In the genomic region with DNA sequence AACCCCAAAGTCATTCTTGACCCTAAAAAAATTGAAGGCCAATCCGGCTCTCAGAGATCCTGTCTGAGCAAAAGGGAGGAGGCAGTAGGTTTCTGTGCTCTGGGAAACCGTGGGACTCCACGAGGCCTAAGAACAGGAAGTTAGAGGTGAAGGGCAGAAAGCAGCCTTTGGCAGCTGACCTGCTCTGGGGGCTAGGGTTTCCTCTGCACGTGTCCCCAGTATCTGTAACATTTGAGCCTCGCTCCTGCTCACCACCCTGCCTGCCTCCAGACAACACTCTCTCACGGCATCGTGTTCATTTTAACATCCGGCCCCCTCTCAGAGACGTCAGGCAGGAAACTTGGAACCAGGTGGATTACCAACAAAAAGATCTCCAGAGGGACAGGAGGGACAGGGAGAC, we compare ENCODE assay signal across 10 mouse cellular contexts. TPM values are rescaled to one million over a fixed set of nuclear protein-coding genes. Genes with fewer than 3 reads are reported as not detected.
DNase-seq lines count a peak whose midpoint lies in the region; ATAC-seq and TF ChIP-seq lines count a peak whose summit lies in the region.
"Had no signal": no experiment of that assay in that cellular context is flagged by ENCODE, and none has a peak within 500 bp of the region (broad histone marks: within the 10 kb centered on the region; RNA-seq: fewer than 3 reads in every experiment).

No protein-coding gene starts in this region.

- H3K27me3 ChIP-seq in hindbrain, embryonic 10.5 days (ENCODE audit: insufficient read depth, poor library complexity, severe bottlenecking): no peaks in the 10 kb centered on the region
- H3K27me3 ChIP-seq in hindbrain, embryonic 13.5 days: no peaks in the 10 kb centered on the region; the same call in 1 of the 2 replicates
- no peaks in the 10 kb centered on the region for H3K27me3 ChIP-seq in lung, embryonic 16.5 days (ENCODE audit: control insufficient read depth, insufficient read depth, low read depth, low read length)
- H3K27me3 ChIP-seq in myocyte (ENCODE audit: control insufficient read depth, insufficient read depth, insufficient read length): no peaks in the 10 kb centered on the region
- H3K27me3 ChIP-seq: forebrain, embryonic 15.5 days; midbrain, embryonic 13.5 days had no signal

- ATAC-seq in hindbrain, embryonic 13.5 days (ENCODE audit: low FRiP score): no peak
- ATAC-seq in lung, embryonic 16.5 days (ENCODE audit: low read depth): peak; percentile 16; the same call in 1 of the 2 replicates
- ATAC-seq: forebrain, embryonic 15.5 days; midbrain, embryonic 13.5 days had no signal

- peak; percentile 12 for DNase-seq in hindbrain, embryonic 10.5 days (ENCODE audit: low spot score)
- DNase-seq in lung, postnatal 25 days (ENCODE audit: low spot score): no peak
- no peak for DNase-seq in right cerebral cortex, adult 2 months (ENCODE audit: low spot score in 2 of 2)

- H3K9ac ChIP-seq in hindbrain, embryonic 13.5 days: no peak overlapping the region
- 0 out of 2 replicates have a peak overlapping the region, but pooled peaks have one; percentile 18 for H3K9ac ChIP-seq in lung, embryonic 16.5 days (ENCODE audit: low read length)
- H3K9ac ChIP-seq: forebrain, embryonic 15.5 days; liver, embryonic 14.5 days; midbrain, embryonic 13.5 days had no signal

- no peaks in the 10 kb centered on the region for H3K79me2 ChIP-seq in myocyte (ENCODE audit: control insufficient read depth, insufficient read depth)

- H3K36me3 ChIP-seq in hindbrain, embryonic 10.5 days: no peaks in the 10 kb centered on the region
- H3K36me3 ChIP-seq in hindbrain, embryonic 13.5 days: no peaks in the 10 kb centered on the region
- H3K36me3 ChIP-seq in lung, embryonic 16.5 days (ENCODE audit: control insufficient read depth, insufficient read depth, low read length): no peaks in the 10 kb centered on the region
- no peaks in the 10 kb centered on the region for H3K36me3 ChIP-seq in myocyte (ENCODE audit: control insufficient read depth, insufficient read depth)
- H3K36me3 ChIP-seq: forebrain, embryonic 15.5 days; midbrain, embryonic 13.5 days had no signal

- H3K4me1 ChIP-seq in hindbrain, embryonic 10.5 days (replicated peaks): peaks cover 27% of the 10 kb centered on the region
- peaks cover 5% of the 10 kb centered on the region; the same call in 1 of the 2 replicates for H3K4me1 ChIP-seq in hindbrain, embryonic 13.5 days (replicated peaks)
- peaks cover 6% of the 10 kb centered on the region; the same call in 1 of the 2 replicates for H3K4me1 ChIP-seq in lung, embryonic 16.5 days (replicated peaks; ENCODE audit: control insufficient read depth, insufficient read depth, low read length)
- no peaks in the 10 kb centered on the region; the same call in 1 of the 2 replicates for H3K4me1 ChIP-seq in cortical plate, adult 2 months (ENCODE audit: control insufficient read depth, insufficient read depth, low read length)
- H3K4me1 ChIP-seq: forebrain, embryonic 15.5 days; midbrain, embryonic 13.5 days had no signal

- no peak overlapping the region for H3K4me3 ChIP-seq in hindbrain, embryonic 10.5 days
- no peak overlapping the region for H3K4me3 ChIP-seq in hindbrain, embryonic 13.5 days
- no peak overlapping the region for H3K4me3 ChIP-seq in lung, embryonic 16.5 days (ENCODE audit: low read length)
- H3K4me3 ChIP-seq in cortical plate, adult 2 months (ENCODE audit: insufficient read depth, low read length): no peak overlapping the region
- no peak overlapping the region for H3K4me3 ChIP-seq in myocyte
- H3K4me3 ChIP-seq: forebrain, embryonic 15.5 days; midbrain, embryonic 13.5 days had no signal

- TF ChIP-seq POLR2A in cortical plate, adult 2 months (IDR thresholded peaks at IDR 0.05; ENCODE audit: extremely low read depth, insufficient read depth, low read length): no peak
- TF ChIP-seq POLR2A in myocyte (IDR thresholded peaks at IDR 0.05; ENCODE audit: insufficient read length, low read depth): no peak

- no peak overlapping the region for H3K4me2 ChIP-seq in hindbrain, embryonic 13.5 days
- no peak overlapping the region for H3K4me2 ChIP-seq in lung, embryonic 16.5 days (ENCODE audit: low read depth, low read length)
- no peak overlapping the region for H3K4me2 ChIP-seq in myocyte (ENCODE audit: low read depth)
- H3K4me2 ChIP-seq: forebrain, embryonic 15.5 days; midbrain, embryonic 13.5 days had no signal

- no peak overlapping the region for H3ac ChIP-seq in myocyte (ENCODE audit: control insufficient read depth, insufficient read length)

- H3K9me3 ChIP-seq in hindbrain, embryonic 10.5 days: no peaks in the 10 kb centered on the region
- H3K9me3 ChIP-seq in hindbrain, embryonic 13.5 days: no peaks in the 10 kb centered on the region
- no peaks in the 10 kb centered on the region for H3K9me3 ChIP-seq in lung, embryonic 16.5 days (ENCODE audit: control insufficient read depth, low read length)
- H3K9me3 ChIP-seq: forebrain, embryonic 15.5 days; midbrain, embryonic 13.5 days had no signal

- H3K27ac ChIP-seq in hindbrain, embryonic 10.5 days: peak overlapping the region; percentile 8; the same call in 1 of the 2 replicates
- no peak overlapping the region for H3K27ac ChIP-seq in hindbrain, embryonic 13.5 days
- H3K27ac ChIP-seq in lung, embryonic 16.5 days (ENCODE audit: low read length): peak overlapping the region; percentile 36; the same call in 1 of the 2 replicates
- peak overlapping the region; percentile 95 for H3K27ac ChIP-seq in cortical plate, adult 2 months (ENCODE audit: insufficient read depth, low read length)
- H3K27ac ChIP-seq: forebrain, embryonic 15.5 days; liver, embryonic 14.5 days; midbrain, embryonic 13.5 days had no signal

- WGBS in hindbrain, embryonic 10.5 days: 60% methylated on average over 9 of the region's 9 CpGs
- WGBS in hindbrain, embryonic 13.5 days: 71% methylated on average over 9 of the region's 9 CpGs
- WGBS in lung, embryonic 16.5 days: 25% methylated on average over 9 of the region's 9 CpGs

- no peak for TF ChIP-seq CTCF in cortical plate, adult 2 months (IDR thresholded peaks at IDR 0.05; ENCODE audit: extremely low read depth, insufficient read depth, low read length)

TF ChIP-seq in myocyte, 11 proteins besides CTCF, POLR2A, EP300 and RAD21:
- TF ChIP-seq MAX (IDR thresholded peaks at IDR 0.05; ENCODE audit: low read depth) (no peak), POLR2AphosphoS2 (IDR thresholded peaks at IDR 0.05; ENCODE audit: insufficient read length, low read depth) (peak; percentile 75)
TF ChIP-seq in myocyte: peak in this region for 1.

RNA-seq across cellular contexts. Expression of a gene that starts 27.6 kb away (rescaled TPM):
- polyA plus RNA-seq in hindbrain, embryonic 10.5 days (2016; fragmentation: Nextera tagmentation; extraction: Ambion mirVana): 6.7 and 9.2 TPM in 2 replicates
- 2.9 and 3.7 TPM in 2 replicates for polyA plus RNA-seq in hindbrain, embryonic 13.5 days (2015; fragmentation: Nextera tagmentation; extraction: Ambion mirVana)
- 11.8 and 12.2 TPM in 2 replicates for polyA plus RNA-seq in lung, embryonic 16.5 days (2015; fragmentation: Nextera tagmentation; extraction: Ambion mirVana)
- polyA plus RNA-seq in cortical plate, adult 2 months (2012; rRNA removed): 6.4 and 7.4 TPM in 2 replicates
- polyA plus RNA-seq in myocyte (2012; fragmentation: generic; extraction: Trizol): 9.4 TPM

RNA-seq across cellular contexts. Expression of a gene that starts 35.7 kb away (rescaled TPM):
- 1.9 and 2.0 TPM in 2 replicates for polyA plus RNA-seq in hindbrain, embryonic 10.5 days (2016; fragmentation: Nextera tagmentation; extraction: Ambion mirVana)
- polyA plus RNA-seq in hindbrain, embryonic 13.5 days (2015; fragmentation: Nextera tagmentation; extraction: Ambion mirVana): 4.2 and 5.2 TPM in 2 replicates
- polyA plus RNA-seq in lung, embryonic 16.5 days (2015; fragmentation: Nextera tagmentation; extraction: Ambion mirVana): 23.9 and 26.5 TPM in 2 replicates
- 12.5 and 13.3 TPM in 2 replicates for polyA plus RNA-seq in cortical plate, adult 2 months (2012; rRNA removed)
- 58.3 TPM for polyA plus RNA-seq in myocyte (2012; fragmentation: generic; extraction: Trizol)

RNA-seq across cellular contexts. Expression of a gene that starts 36.1 kb away (rescaled TPM):
- polyA plus RNA-seq in hindbrain, embryonic 10.5 days (2016; fragmentation: Nextera tagmentation; extraction: Ambion mirVana): 0.14 TPM in 1 of 2 replicates, not detected in the other
- 0.18 TPM in 1 of 2 replicates, not detected in the other for polyA plus RNA-seq in hindbrain, embryonic 13.5 days (2015; fragmentation: Nextera tagmentation; extraction: Ambion mirVana)
- 0.20 and 1.1 TPM in 2 replicates for polyA plus RNA-seq in lung, embryonic 16.5 days (2015; fragmentation: Nextera tagmentation; extraction: Ambion mirVana)
- polyA plus RNA-seq in cortical plate, adult 2 months (2012; rRNA removed): 0.11 and 0.38 TPM in 2 replicates
- polyA plus RNA-seq in myocyte (2012; fragmentation: generic; extraction: Trizol): 0.85 TPM
- polyA plus RNA-seq: forebrain, embryonic 15.5 days; liver, embryonic 14.5 days; midbrain, embryonic 13.5 days had no signal

RNA-seq across cellular contexts. Expression of a gene that starts 36.7 kb away (rescaled TPM):
- polyA plus RNA-seq in hindbrain, embryonic 10.5 days (2016; fragmentation: Nextera tagmentation; extraction: Ambion mirVana): 66.8 and 67.9 TPM in 2 replicates
- 74.5 and 74.8 TPM in 2 replicates for polyA plus RNA-seq in hindbrain, embryonic 13.5 days (2015; fragmentation: Nextera tagmentation; extraction: Ambion mirVana)
- polyA plus RNA-seq in lung, embryonic 16.5 days (2015; fragmentation: Nextera tagmentation; extraction: Ambion mirVana): 73.3 and 80.2 TPM in 2 replicates
- polyA plus RNA-seq in cortical plate, adult 2 months (2012; rRNA removed): 84.9 and 86.0 TPM in 2 replicates
- polyA plus RNA-seq in myocyte (2012; fragmentation: generic; extraction: Trizol): 142 TPM

RNA-seq across cellular contexts. Expression of a gene that starts 50.1 kb away (rescaled TPM):
- 28.4 and 28.6 TPM in 2 replicates for polyA plus RNA-seq in hindbrain, embryonic 10.5 days (2016; fragmentation: Nextera tagmentation; extraction: Ambion mirVana)
- polyA plus RNA-seq in hindbrain, embryonic 13.5 days (2015; fragmentation: Nextera tagmentation; extraction: Ambion mirVana): 28.5 and 31.5 TPM in 2 replicates
- 22.0 and 23.4 TPM in 2 replicates for polyA plus RNA-seq in lung, embryonic 16.5 days (2015; fragmentation: Nextera tagmentation; extraction: Ambion mirVana)
- polyA plus RNA-seq in cortical plate, adult 2 months (2012; rRNA removed): 15.7 and 16.0 TPM in 2 replicates
- polyA plus RNA-seq in myocyte (2012; fragmentation: generic; extraction: Trizol): 12.8 TPM
